Mouse (Mus musculus) cerebellum, postnatal 14 days (tissue): ENCODE measurements at regions not wholly inside any gene's neighbourhood (a gene's known extent, or its start where the extent isn't known, plus 50 kb on each side); places are given as distances from the start of the nearest gene placed in this dataset.
A peak's percentile ranks its signal among the peaks of the same experiment; 100 is the strongest.

ENCODE experiments used
- DNase-seq, 2 experiments: peaks; one replicate each; pipeline ENCODE4 v3.0.0; 2021; ENCODE audit warnings: mixed read lengths in 2 of 2

GRCm38 (mm10) chr10:16231821-16232220 is 1491.2 kb upstream of the Cited2 start:
- DNase-seq: no peak

DNA sequence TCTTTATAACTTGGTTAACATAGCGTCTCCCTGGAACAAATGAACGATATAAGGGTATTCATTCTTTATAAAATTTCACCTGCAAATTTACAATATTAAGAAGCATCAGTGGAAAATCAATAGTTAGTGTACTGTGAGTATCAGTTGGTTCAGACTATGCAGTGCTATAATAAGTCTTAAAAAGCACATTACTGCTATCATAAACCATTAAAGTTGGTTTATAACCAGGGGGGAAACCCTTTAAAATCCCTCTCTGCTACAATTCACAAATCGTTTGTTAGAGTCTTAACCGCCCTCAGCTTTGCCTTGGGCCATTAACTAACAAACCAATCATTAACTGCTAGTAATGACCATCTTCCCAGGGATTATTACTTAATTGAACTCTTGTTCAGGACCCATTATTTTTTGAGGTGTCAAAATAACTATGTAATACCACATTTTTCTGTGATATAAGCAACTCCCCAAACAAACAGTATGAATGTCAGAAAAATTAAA is 1489.4 kb upstream of the Cited2 start:
- no peak for DNase-seq

- DNase-seq: no peak
Measured at GRCm38 (mm10) chr10:16256329-16256728, 1466.7 kb upstream of the Cited2 start.

DNA sequence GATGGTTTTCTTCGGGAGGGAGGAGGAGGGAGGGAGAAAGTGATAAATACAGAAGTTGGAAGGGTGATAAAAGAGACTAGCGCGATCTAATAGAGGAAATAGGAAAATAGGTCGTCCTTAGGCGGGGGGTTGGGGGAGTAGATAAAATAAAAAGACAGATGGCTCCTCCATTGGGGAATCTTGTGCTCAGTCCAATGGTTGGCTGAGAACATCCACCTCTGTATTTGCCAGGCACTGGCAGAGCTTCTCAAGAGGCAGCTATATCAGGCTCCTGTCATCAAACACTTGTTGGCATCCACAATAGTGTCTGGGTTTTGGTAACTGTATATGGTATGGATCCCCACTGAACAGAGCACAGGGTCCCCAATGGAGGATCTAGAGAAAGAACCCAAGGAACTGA is 1450.2 kb upstream of the Cited2 start:
- DNase-seq: peak; percentile 40 to 67

DNA sequence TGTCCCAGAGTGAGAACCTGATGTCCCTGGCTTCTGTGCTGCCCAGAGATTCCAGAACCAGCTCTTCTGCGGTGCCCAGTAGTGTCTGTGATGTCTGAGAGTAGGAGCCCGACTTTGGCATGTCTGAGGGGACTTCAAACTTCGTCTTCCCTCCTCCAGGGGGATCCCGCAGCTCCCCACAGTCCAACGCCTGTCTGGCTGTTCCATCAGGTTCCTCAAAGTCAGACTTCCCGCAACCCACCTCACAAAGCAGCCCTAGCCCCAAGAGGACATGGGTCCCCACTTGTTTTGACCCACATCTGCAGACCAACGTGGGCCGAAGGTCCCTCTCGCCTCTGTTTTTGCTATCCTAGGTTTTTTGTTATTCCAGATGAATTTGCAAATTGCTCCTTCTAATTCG is 1406.0 kb upstream of the Cited2 start:
- DNase-seq: no peak

- DNase-seq: no peak
Measured at GRCm38 (mm10) chr10:16337546-16337945, 1385.5 kb upstream of the Cited2 start.

DNA sequence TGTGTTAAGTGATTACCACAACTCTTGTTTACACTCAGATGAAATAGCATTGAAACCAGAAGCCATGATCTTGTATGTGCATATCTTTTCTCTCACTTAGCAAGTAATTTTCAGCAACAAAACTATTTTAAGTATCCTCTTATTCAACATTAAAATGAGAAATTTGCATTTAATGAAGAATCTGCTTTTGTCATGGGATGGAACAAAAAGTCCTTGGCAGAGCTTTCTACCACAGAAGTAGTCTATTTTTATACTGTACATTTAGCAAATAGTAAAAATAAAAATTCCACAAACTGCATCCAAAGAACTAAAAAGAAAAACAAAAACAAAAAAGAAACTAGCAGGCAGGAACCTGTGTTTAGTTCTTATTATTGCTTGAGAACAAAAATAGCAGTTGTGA is 1381.5 kb upstream of the Cited2 start:
- DNase-seq: no peak

DNA sequence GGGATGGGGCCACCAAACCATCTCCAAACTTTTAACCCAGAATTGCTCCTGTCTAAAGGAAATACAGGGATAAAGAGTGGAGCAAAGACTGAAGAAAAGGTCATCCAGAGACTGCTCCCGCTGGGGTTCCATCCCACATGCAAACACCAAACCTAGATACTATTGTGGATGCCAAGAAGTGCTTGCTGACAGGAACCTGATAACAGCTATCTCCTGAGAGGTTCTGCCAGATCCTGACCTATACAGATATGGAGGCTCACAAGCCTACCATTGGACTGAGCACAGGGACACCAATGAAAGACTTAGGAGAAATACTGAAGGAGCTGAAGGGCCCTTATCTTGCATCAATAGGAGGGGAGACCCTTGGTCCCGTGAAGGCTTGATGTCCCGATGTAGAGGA is 1359.0 kb upstream of the Cited2 start:
- no peak for DNase-seq
